Mouse (Mus musculus): ENCODE data around the gene Gng3.
A peak's percentile ranks its signal among the peaks of the same experiment; 100 is the strongest.

The Gng3 gene

GRCm38 (mm10) chr19:8806810-8807209 lies 32.2 kb downstream of the Gng3 start:
- DNase-seq (ENCODE audit: low read depth, low spot score): no peak

DNA sequence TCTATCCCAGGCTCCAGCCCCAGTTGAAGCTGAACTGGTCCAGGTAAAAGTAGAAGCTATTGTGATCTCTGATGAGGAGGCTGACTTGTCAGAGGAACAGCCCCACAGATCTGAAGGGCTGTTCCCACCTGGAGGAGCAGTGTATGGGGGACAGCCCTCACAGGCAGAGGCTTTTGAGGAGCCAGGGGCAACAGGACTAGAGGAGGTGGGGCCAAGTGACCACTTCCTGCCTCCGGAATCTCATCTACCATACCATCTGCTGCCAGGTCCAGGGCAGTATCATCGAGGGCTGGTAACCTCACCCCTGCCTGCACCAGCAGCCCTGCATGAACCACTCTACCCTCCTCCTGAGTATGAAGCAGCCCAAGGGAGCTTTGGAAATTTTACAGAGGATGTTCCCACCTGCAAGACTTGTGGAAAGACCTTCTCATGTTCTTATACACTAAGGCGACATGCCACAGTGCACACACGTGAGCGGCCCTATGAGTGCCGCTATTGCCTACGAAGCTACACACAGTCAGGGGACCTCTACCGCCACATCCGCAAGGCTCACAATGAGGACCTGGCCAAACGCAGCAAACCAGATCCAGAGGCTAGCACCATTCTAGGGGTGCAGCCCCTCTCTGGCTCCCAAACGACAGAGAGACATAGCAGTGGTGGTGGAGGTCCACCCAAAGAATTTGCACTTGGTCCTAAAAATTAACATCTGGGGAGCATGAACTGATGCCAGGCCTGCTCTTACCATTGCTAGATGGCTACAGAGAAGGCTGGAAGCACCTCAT lies 34.9 kb downstream of the Gng3 start:
- DNase-seq (ENCODE audit: low read depth, low spot score): no peak

- no peak for DNase-seq (ENCODE audit: low read depth, low spot score)
These were observed 35.7 kb downstream of the Gng3 start for GRCm38 (mm10) chr19:8803204-8803780.

DNA sequence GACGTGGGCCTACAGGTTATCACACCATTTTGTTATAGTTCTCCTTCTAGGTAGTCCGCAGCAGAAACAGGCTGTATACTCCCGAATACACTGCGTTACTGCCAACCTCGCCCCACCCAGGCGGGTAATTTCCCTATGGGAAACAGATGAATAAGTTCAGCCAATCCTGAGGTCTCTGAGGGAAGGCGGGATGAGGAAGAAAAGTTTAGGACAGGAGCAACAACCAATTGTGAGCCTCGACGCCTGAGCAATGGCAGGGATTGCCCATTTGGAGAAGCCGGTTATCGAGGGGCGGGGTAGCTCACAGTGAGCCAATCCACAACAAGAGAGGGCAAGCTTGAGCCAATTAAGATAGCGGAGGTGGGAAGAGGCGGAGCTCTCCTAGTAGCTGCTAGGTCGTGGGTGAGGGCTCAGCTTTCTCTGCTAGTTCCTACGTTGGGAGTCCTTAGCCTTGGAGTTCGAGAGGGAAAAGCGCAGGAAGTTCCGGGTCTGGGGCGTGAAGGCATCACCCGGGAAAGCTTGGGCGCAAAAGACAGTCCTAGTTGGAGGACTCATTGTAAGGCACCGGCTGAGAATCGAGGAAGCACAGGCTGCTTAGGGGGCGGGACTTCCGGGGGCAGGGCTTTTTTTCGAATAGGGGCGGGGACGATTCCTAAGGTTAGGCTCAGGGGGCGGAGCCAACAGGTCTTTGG lies 36.7 kb downstream of the Gng3 start, which contains the start of gene Zbtb3:
Gene Zbtb3 (plus strand): TSS at position 426 of the 692 bp plus-strand sequence.
- DNase-seq (ENCODE audit: low read depth, low spot score): peak; percentile 97

DNA sequence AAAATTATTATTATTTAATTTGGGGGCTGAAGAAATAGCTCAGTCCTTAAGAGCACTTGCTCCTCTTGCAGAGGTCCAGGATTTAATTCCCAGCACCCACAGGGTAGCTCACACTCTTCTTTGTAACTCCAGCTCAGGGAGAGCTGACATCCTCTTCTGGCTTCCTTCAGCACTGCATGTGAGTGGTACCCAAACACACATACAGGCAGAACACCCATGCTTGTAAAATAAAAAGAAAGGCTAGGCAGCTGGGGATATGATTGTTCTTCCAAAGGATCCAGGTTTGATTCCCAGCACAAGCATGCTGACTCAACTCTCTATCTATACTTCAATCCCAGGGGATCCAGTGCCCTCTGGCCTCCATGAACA lies 40.1 kb downstream of the Gng3 start:
- no peak for DNase-seq (ENCODE audit: low read depth, low spot score)

- peak; percentile 77 for DNase-seq (ENCODE audit: low read depth, low spot score)
These were observed 40.6 kb downstream of the Gng3 start, which contains the start of gene Polr2g for GRCm38 (mm10) chr19:8798264-8798946. Gene Polr2g, minus strand, starts transcription at chr19:8798577.

DNA sequence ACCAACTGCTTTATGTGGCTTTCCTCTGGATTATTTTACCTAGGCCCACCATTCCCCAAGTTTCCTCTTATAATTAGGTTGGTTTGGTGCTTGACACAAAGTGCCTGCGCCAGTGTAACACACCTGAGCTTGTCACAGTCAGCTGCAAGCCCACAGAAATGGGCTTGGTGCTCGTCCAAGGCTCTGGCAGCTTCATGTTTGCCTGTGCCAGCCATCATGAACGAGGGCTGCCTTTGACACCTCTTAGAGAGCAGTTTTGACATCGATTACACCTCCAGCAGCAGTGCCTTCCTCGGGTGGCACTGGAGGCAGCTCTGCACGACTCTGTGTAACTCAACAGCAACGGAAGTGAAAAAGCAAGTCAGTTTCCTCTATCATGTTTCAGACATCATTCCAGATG lies 48.8 kb downstream of the Gng3 start:
- DNase-seq (ENCODE audit: low read depth, low spot score): no peak

GRCm38 (mm10) chr19:8789171-8789570 lies 49.8 kb downstream of the Gng3 start:
- DNase-seq (ENCODE audit: low read depth, low spot score): no peak

GRCm38 (mm10) chr19:8788521-8788920 lies 50.5 kb downstream of the Gng3 start:
- no peak for DNase-seq (ENCODE audit: low read depth, low spot score)

All from c-Kit-negative CD71-positive TER-119-positive erythroid progenitor cells, embryonic 14.5 days (primary cell).